Mouse (Mus musculus) forebrain, embryonic 10.5 days (tissue): ENCODE measurements at regions not wholly inside any gene's neighbourhood (a gene's known extent, or its start where the extent isn't known, plus 50 kb on each side); places are given as distances from the start of the nearest gene placed in this dataset.

Experiments used
- DNase-seq: peaks from one replicate; pipeline ENCODE4 v3.0.0-alpha.2; 2017; ENCODE audit warnings: low spot score; ENCODE audit errors: extremely low spot score
- H3K27ac ChIP-seq: fragments of 300-500 bp; sonication (generic); 2 replicates; pipeline ENCODE4 v1.5.1; 2016; ENCODE audit warnings: mild to moderate bottlenecking
- H3K27me3 ChIP-seq: fragments of 300-500 bp; sonication (generic); 2 replicates; pipeline ENCODE4 v1.6.1; 2016; ENCODE audit warnings: mild to moderate bottlenecking; ENCODE audit not compliant: poor library complexity, severe bottlenecking
- H3K36me3 ChIP-seq: fragments of 300-500 bp; sonication (generic); replicated peaks from 2 replicates; pipeline ENCODE4 v1.6.1; 2016; ENCODE audit warnings: mild to moderate bottlenecking, moderate library complexity
- H3K4me1 ChIP-seq: fragments of 300-500 bp; sonication (generic); 2 replicates; pipeline ENCODE4 v1.6.1; 2016
- H3K4me3 ChIP-seq: fragments of 300-500 bp; sonication (generic); 2 replicates; pipeline ENCODE4 v1.5.1; 2016; ENCODE audit warnings: mild to moderate bottlenecking, moderate library complexity
- H3K9me3 ChIP-seq: fragments of 300-500 bp; sonication (generic); 2 replicates; pipeline ENCODE4 v1.6.1; 2016; ENCODE audit warnings: mild to moderate bottlenecking, moderate library complexity
- WGBS: fragments of 180-500 bp; shearing (Covaris S2); methylation state at CpG from one replicate; pipeline ENCODE4 v1.1.7; 2016; 5-methylcytosine and 5-hydroxymethylcytosine counted together

GRCm38 (mm10) chr3:53988796-53989195 lies 125.2 kb upstream of the Ufm1 start:
- Histone ChIP-seq H3K9me3 (no peaks in the 10 kb centered on the region), H3K27me3 (no peaks in the 10 kb centered on the region), H3K4me3 (no peak overlapping the region), H3K4me1 (no peaks in the 10 kb centered on the region), H3K27ac (no peak overlapping the region), H3K36me3 (no peaks in the 10 kb centered on the region)
- no peak for DNase-seq
- WGBS, result 92% methylated on average over 9 of the region's 9 CpGs

DNA sequence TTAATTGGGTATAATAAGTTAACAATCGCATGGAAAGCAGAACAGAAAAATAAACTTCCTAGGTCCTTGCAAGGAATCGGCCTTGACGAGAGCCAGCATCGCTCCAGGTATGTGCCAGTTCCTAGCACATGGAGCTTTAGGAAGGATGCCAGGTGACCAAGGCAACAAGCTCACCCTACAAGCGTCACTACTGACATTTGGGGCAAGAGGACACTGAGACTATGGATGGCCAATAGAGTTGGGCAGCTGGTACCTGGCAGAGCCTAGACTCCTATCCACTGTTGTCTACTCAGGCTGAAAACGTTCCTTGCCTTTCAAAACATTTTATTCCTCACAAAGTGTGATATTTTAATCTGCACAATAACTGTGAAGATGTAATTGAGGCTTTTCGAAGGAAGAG lies 124.6 kb upstream of the Ufm1 start:
- Histone ChIP-seq H3K27ac (no peak overlapping the region), H3K27me3 (no peaks in the 10 kb centered on the region), H3K36me3 (no peaks in the 10 kb centered on the region), H3K4me3 (no peak overlapping the region), H3K4me1 (no peaks in the 10 kb centered on the region), H3K9me3 (no peaks in the 10 kb centered on the region)
- 91% methylated on average over 7 of the region's 7 CpGs for WGBS
- DNase-seq, result no peak

DNA sequence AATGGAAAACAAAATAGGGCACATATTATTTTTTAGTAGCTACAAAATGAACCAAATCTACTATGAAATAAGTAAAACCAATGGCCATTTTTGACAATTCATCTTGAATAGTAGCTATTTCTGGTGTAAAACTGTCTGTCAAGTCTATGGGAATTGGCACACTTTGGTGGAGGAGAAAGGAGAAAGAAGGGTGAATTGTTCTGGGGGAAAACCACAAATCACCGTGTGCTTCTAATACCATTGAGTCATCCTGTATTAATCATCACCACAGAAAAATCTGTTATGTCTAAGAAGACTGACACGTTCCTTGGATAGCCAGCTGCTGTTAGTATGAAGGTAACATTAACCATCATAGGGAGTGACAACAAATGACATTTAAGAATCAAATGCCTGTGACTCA lies 123.7 kb upstream of the Ufm1 start:
- Histone ChIP-seq H3K4me3 (no peak overlapping the region), H3K4me1 (no peaks in the 10 kb centered on the region), H3K27me3 (no peaks in the 10 kb centered on the region), H3K27ac (no peak overlapping the region), H3K9me3 (no peaks in the 10 kb centered on the region), H3K36me3 (no peaks in the 10 kb centered on the region)
- DNase-seq, result no peak
- WGBS, result 92% methylated on average over 2 of the region's 2 CpGs

DNA sequence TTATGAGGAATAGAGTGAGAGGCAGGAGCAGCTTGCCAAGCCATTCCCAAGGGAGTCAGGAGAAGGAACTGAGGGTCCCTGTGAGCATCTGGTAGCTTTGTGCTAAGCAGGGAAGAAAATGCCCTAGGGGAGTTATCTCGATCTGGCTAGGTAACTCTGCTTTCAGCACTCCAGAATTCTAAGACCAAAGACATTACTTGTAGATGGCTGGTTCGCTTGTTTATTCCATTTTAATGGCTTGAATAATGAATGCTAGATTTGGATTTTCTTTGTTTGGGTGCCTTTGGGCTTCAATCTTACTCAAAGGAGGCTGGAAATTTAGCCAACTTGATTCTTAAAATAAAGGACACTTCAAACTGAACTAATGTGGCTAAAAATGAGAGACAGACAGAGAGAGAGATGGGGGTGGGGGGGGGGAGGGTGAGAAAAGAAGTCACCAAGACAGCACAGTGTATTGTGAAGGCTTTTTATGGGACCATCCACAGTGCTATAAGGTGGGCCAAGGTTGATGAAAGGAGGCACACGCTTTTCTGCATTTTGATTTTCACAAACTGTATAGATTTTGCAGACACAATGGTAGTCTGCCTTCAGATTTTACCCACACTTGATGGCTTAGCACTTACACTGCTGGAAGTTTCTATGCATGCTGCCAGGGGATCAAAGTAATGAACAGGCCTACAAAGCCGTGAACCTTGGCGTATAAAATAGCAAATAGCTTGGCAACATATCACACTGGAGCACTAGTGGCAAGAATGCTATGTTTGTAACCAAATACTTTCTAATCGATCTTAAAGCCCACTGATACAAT lies 121.3 kb upstream of the Ufm1 start:
- Histone ChIP-seq H3K4me3 (no peak overlapping the region), H3K27me3 (no peaks in the 10 kb centered on the region), H3K36me3 (no peaks in the 10 kb centered on the region), H3K9me3 (no peaks in the 10 kb centered on the region), H3K27ac (no peak overlapping the region), H3K4me1 (no peaks in the 10 kb centered on the region)
- WGBS, result 86% methylated on average over 6 of the region's 6 CpGs
- DNase-seq, result no peak

GRCm38 (mm10) chr3:53982311-53982710 lies 118.7 kb upstream of the Ufm1 start:
- no peaks in the 10 kb centered on the region for H3K4me1 ChIP-seq
- H3K27ac ChIP-seq, result no peak overlapping the region
- WGBS, result 95% methylated on average over 8 of the region's 8 CpGs
- H3K4me3 ChIP-seq, result no peak overlapping the region
- H3K36me3 ChIP-seq, result no peaks in the 10 kb centered on the region
- H3K27me3 ChIP-seq, result no peaks in the 10 kb centered on the region
- H3K9me3 ChIP-seq, result no peaks in the 10 kb centered on the region
- DNase-seq, result no peak

- Histone ChIP-seq H3K27me3 (no peaks in the 10 kb centered on the region), H3K9me3 (no peaks in the 10 kb centered on the region), H3K36me3 (no peaks in the 10 kb centered on the region), H3K4me1 (no peaks in the 10 kb centered on the region), H3K27ac (no peak overlapping the region), H3K4me3 (no peak overlapping the region)
- no peak for DNase-seq
Observed at GRCm38 (mm10) chr3:53981585-53981984, 118.0 kb upstream of the Ufm1 start.

GRCm38 (mm10) chr3:53977379-53978080 lies 113.9 kb upstream of the Ufm1 start:
- 89% methylated on average over 5 of the region's 5 CpGs for WGBS
- no peaks in the 10 kb centered on the region for H3K27me3 ChIP-seq

GRCm38 (mm10) chr3:53974905-53975551 lies 111.4 kb upstream of the Ufm1 start:
- Histone ChIP-seq H3K4me1 (peaks cover 6% of the 10 kb centered on the region), H3K9me3 (no peaks in the 10 kb centered on the region), H3K27me3 (no peaks in the 10 kb centered on the region), H3K27ac (no peak overlapping the region), H3K36me3 (no peaks in the 10 kb centered on the region), H3K4me3 (no peak overlapping the region)
- 46% methylated on average over 10 of the region's 10 CpGs for WGBS
- DNase-seq, result peak; percentile 14

More at GRCm38 (mm10) chr3:53977379-53978080, 113.9 kb upstream of the Ufm1 start:
- peaks cover 6% of the 10 kb centered on the region for H3K4me1 ChIP-seq
- DNase-seq, result no peak
- no peak overlapping the region for H3K27ac ChIP-seq
- H3K4me3 ChIP-seq, result no peak overlapping the region
- no peaks in the 10 kb centered on the region for H3K9me3 ChIP-seq
- H3K36me3 ChIP-seq, result no peaks in the 10 kb centered on the region

- whole genome bisulfite sequencing, result 77% methylated on average over 5 of the region's 5 CpGs
- DNase-seq, result no peak
- no peak overlapping the region for H3K27ac ChIP-seq
- no peaks in the 10 kb centered on the region for H3K36me3 ChIP-seq
- no peaks in the 10 kb centered on the region for H3K4me1 ChIP-seq
- H3K9me3 ChIP-seq, result no peaks in the 10 kb centered on the region
- H3K4me3 ChIP-seq, result no peak overlapping the region
- H3K27me3 ChIP-seq, result no peaks in the 10 kb centered on the region
Observed at GRCm38 (mm10) chr3:53969000-53969641, 105.5 kb upstream of the Ufm1 start.

GRCm38 (mm10) chr3:53965142-53965541 lies 101.5 kb upstream of the Ufm1 start:
- 67% methylated on average over 5 of the region's 5 CpGs for WGBS
- Histone ChIP-seq H3K27me3 (no peaks in the 10 kb centered on the region), H3K4me3 (no peak overlapping the region)

DNA sequence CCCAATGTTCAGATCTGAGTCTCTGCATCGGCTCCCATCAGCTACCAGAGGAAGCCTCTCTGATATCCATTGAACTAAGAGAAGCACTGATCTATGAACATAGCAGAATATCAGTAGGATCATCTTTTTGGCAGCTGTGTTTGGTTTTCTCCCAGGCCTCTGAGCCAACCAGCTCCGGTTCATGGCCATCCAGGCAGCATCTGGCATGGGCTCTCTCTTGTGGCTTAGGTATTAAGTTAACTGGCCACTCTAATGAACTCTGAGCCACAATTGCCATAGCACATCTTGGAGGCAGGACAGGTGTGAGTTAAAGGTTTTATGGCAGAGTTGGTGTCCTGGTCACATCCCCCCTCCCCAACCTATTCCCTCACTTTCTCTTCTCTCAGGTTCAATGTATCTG lies 90.2 kb upstream of the Ufm1 start:
- WGBS, result 88% methylated on average over 2 of the region's 2 CpGs
- no peak for DNase-seq
- H3K27me3 ChIP-seq, result no peaks in the 10 kb centered on the region

More at GRCm38 (mm10) chr3:53965142-53965541, 101.5 kb upstream of the Ufm1 start:
- Histone ChIP-seq H3K27ac (no peak overlapping the region), H3K4me1 (no peaks in the 10 kb centered on the region), H3K36me3 (no peaks in the 10 kb centered on the region), H3K9me3 (no peaks in the 10 kb centered on the region)
- DNase-seq, result no peak

GRCm38 (mm10) chr3:53939684-53940189 lies 76.1 kb upstream of the Ufm1 start:
- Histone ChIP-seq H3K27ac (no peak overlapping the region), H3K9me3 (no peaks in the 10 kb centered on the region), H3K36me3 (no peaks in the 10 kb centered on the region), H3K4me3 (no peak overlapping the region), H3K4me1 (no peaks in the 10 kb centered on the region), H3K27me3 (no peaks in the 10 kb centered on the region)
- 84% methylated on average over 3 of the region's 3 CpGs for WGBS
- no peak for DNase-seq

More for the DNA sequence above, 90.2 kb upstream of the Ufm1 start:
- H3K4me1 ChIP-seq, result no peaks in the 10 kb centered on the region
- no peak overlapping the region for H3K27ac ChIP-seq
- no peaks in the 10 kb centered on the region for H3K9me3 ChIP-seq
- H3K36me3 ChIP-seq, result no peaks in the 10 kb centered on the region
- H3K4me3 ChIP-seq, result no peak overlapping the region
